Mouse (Mus musculus) forebrain, postnatal 0 days (tissue): Measurements from ENCODE around the gene Mks1. TPM values are rescaled to one million over a fixed set of nuclear protein-coding genes. Genes with fewer than 3 reads are reported as not detected.

Source experiments
- ATAC-seq: fragments of 200-750 bp; cut with Nextera tagmentation; 2 replicates; pipeline ENCODE4 v1.8.0; 2017; ENCODE audit warnings: mild to moderate bottlenecking, moderate library complexity
- DNase-seq: peaks from one replicate; pipeline ENCODE4 v3.0.0-alpha.2; 2015
- H3K27ac ChIP-seq: fragments of 300-500 bp; sonication (generic); 2 replicates; pipeline ENCODE4 v1.5.1; 2014; ENCODE audit warnings: low read depth, mild to moderate bottlenecking, antibody characterized with exemption, low read length, moderate library complexity, mixed read lengths
- H3K27me3 ChIP-seq: fragments of 300-500 bp; sonication (generic); 2 replicates; pipeline ENCODE4 v1.6.1; 2014; ENCODE audit warnings: mild to moderate bottlenecking, low read length, mixed read lengths; ENCODE audit not compliant: insufficient read depth
- H3K36me3 ChIP-seq: fragments of 300-500 bp; sonication (generic); 2 replicates; pipeline ENCODE4 v1.6.1; 2014; ENCODE audit warnings: mild to moderate bottlenecking, moderate library complexity; ENCODE audit not compliant: insufficient read depth
- H3K4me1 ChIP-seq: fragments of 300-500 bp; sonication (generic); 2 replicates; pipeline ENCODE4 v1.6.1; 2014; ENCODE audit warnings: antibody characterized with exemption; ENCODE audit not compliant: insufficient read depth
- H3K4me2 ChIP-seq: fragments of 300-500 bp; sonication (generic); 2 replicates; pipeline ENCODE4 v1.6.1; 2014; ENCODE audit warnings: low read depth, mild to moderate bottlenecking, moderate library complexity
- H3K4me3 ChIP-seq: fragments of 300-500 bp; sonication (generic); 2 replicates; pipeline ENCODE4 v1.5.1; 2014; ENCODE audit warnings: low read depth, low read length, mixed read lengths
- H3K9ac ChIP-seq: fragments of 300-500 bp; sonication (generic); 2 replicates; pipeline ENCODE4 v1.6.1; 2014; ENCODE audit warnings: mild to moderate bottlenecking
- H3K9me3 ChIP-seq: fragments of 300-500 bp; sonication (generic); 2 replicates; pipeline ENCODE4 v1.6.1; 2016; ENCODE audit warnings: low read length
- CTCF ChIP-seq: sonication (generic); IDR thresholded peaks from 2 replicates; pipeline ENCODE4 v1.5.1; 2016; ENCODE audit warnings: antibody characterized with exemption, control low read depth, low read depth
- WGBS: fragments of 180-500 bp; shearing (Covaris S2); extraction: QIAGEN DNeasy Blood & Tissue Kit; methylation state at CpG from one replicate; pipeline ENCODE4 v1.1.7; 2014; 5-methylcytosine and 5-hydroxymethylcytosine counted together
- polyA plus RNA-seq: library from polyadenylated mRNA; unstranded; fragments of >200 nt; fragmentation: Nextera tagmentation; extraction: Ambion mirVana; gene quantifications from 2 replicates; pipeline ENCODE4 v1.2.1, GENCODE M21; 2015
- total RNA-seq: library from RNA; depleted of rRNA; stranded (reverse); fragments of >200 nt; gene quantifications from 2 replicates; pipeline ENCODE4 v1.2.3, GENCODE M21; 2014

Mks1 gene
- total and polyA plus RNA-seq, 2 experiments from 2014 or later, result 8.8 to 11.1 TPM

DNA sequence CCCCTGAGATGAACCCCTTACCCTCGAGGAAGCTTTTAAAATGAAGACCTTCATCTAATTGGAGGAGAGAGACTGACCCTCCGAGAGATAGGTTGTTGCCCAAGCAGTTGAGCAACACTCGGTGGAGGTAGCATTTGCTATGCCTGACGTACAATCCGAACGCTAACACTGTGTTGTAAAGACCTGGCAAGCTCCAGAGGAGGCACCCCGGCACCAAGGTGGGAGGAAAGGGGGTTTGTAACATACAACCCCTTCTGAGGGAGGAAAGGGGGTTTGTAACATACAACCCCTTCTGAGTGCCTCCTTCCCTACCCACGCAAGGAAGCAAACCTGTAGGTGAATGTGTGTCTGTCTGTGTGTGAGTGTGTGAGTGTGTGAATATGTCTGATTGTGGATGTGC lies 18.8 kb downstream of the Mks1 start:
- Histone ChIP-seq H3K9ac (no peak overlapping the region), H3K9me3 (no peaks in the 10 kb centered on the region), H3K36me3 (no peaks in the 10 kb centered on the region), H3K27ac (no peak overlapping the region), H3K27me3 (no peaks in the 10 kb centered on the region), H3K4me1 (no peaks in the 10 kb centered on the region), H3K4me3 (no peak overlapping the region), H3K4me2 (no peak overlapping the region)
- TF ChIP-seq CTCF, result no peak
- ATAC-seq, result peak; percentile 40; the same call in 1 of the 2 replicates
- peak; percentile 18 for DNase-seq
- 28% methylated on average over 8 of the region's 8 CpGs for WGBS

DNA sequence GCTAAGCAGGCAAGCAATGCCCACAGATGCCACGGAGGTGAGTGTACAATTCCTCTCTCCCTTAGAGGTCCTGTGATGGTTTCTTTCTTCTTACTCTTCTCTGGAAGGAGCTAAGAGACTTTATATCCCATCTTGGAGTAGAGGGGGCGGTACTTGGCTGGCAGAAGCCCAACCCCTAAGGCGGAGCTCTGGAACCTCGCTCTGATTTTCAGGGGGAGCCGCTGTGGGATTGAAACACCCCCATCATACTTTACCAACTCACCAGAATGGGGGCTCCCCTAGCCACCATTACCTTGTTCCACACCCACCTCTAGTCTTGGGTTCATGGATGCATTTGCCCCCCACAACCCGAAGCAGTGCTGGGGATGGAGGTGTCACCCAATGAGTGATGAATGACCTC lies 22.4 kb downstream of the Mks1 start, which contains the start of gene Epx:
Epx (minus strand) TSS at position 101 of the 400 bp plus-strand sequence.
- Histone ChIP-seq H3K27me3 (no peaks in the 10 kb centered on the region), H3K27ac (no peak within 1 kb of the TSS), H3K4me3 (no peak within 1 kb of the TSS), H3K9me3 (no peaks in the 10 kb centered on the region), H3K36me3 (no peaks in the 10 kb centered on the region), H3K4me2 (no peak within 1 kb of the TSS), H3K9ac (no peak within 1 kb of the TSS), H3K4me1 (no peaks in the 10 kb centered on the region)
- no peak for TF ChIP-seq CTCF
- 78% methylated on average over 6 of the region's 6 CpGs for whole genome bisulfite sequencing
- no peak for ATAC-seq
- DNase-seq, result no peak

DNA sequence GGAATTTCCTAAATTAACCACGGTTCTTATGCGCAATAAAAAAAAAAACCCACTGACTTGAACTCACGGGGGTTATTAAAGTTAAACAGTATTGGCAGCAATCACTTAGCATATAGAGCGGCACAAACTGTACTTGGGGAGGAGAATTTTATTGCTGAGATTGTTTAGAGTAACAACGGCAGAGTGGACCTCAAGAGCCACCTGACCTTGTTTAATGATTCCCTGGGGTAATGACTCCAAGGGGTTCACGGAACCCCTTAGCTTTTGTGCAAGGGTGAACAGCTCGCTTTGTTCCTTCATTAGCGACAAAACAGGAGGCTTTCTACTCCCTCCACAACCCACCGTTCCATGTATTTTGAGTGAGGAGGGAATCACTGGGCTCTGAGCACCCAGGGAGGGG lies 26.8 kb downstream of the Mks1 start:
- no peak for DNase-seq
- Histone ChIP-seq H3K9ac (no peak overlapping the region), H3K4me2 (no peak overlapping the region), H3K4me3 (no peak overlapping the region), H3K27ac (no peak overlapping the region), H3K27me3 (no peaks in the 10 kb centered on the region), H3K36me3 (no peaks in the 10 kb centered on the region), H3K9me3 (no peaks in the 10 kb centered on the region), H3K4me1 (no peaks in the 10 kb centered on the region)
- ATAC-seq, result no peak
- WGBS, result 58% methylated on average over 9 of the region's 9 CpGs
- no peak for TF ChIP-seq CTCF

GRCm38 (mm10) chr11:87881714-87882113 lies 28.7 kb downstream of the Mks1 start:
- Histone ChIP-seq H3K4me3 (no peak overlapping the region), H3K27me3 (no peaks in the 10 kb centered on the region), H3K27ac (no peak overlapping the region), H3K4me1 (no peaks in the 10 kb centered on the region), H3K4me2 (no peak overlapping the region), H3K9me3 (no peaks in the 10 kb centered on the region), H3K9ac (no peak overlapping the region), H3K36me3 (no peaks in the 10 kb centered on the region)
- no peak for TF ChIP-seq CTCF
- ATAC-seq (no peak), DNase-seq (no peak)
- 84% methylated on average over 4 of the region's 4 CpGs for WGBS

DNA sequence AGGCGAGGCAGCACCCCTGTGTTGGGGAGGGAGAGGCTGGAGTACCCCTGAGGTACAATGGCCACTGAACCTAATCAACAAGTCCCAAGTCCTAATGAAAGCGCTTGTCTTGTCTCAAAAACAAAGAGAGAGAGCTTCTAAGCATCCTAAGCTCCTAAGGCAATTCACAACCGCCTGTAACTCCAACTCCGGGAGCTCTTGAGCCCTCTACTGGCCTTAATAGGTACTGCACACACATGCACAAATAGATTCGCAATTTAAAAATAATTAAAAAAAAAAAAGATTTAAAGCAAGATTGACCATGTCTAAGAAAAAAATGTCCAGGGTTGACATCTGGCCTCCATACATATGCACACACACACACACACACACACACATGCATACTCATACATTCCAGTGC lies 30.5 kb downstream of the Mks1 start:
- H3K27me3 ChIP-seq, result no peaks in the 10 kb centered on the region
- H3K9ac ChIP-seq, result no peak overlapping the region
- H3K4me2 ChIP-seq, result no peak overlapping the region
- DNase-seq, result peak; percentile 40
- ATAC-seq, result no peak
- H3K27ac ChIP-seq, result no peak overlapping the region
- no peak overlapping the region for H3K4me3 ChIP-seq
- no peaks in the 10 kb centered on the region for H3K9me3 ChIP-seq
- H3K36me3 ChIP-seq, result no peaks in the 10 kb centered on the region
- 39% methylated on average over 5 of the region's 5 CpGs for WGBS
- TF ChIP-seq CTCF, result peak; percentile 64
- no peaks in the 10 kb centered on the region for H3K4me1 ChIP-seq

DNA sequence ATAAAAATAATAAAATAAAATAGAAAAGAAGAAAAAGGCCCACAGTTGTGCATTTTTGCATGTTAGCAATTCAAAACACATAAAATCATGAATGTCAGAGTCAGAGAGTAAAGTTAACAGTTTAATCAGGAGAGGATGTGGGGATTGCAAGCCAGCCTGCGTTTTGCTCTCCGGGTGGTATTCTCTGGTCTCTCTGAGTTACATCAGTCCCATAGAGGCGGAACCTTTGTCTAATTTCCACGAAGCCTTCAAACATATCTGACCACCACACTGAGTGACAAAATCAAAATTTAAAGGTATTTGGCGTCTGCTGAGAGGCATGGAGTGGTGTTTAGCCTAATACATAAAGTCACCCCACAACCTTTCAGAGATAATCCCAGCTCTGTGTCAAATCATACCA lies 31.8 kb downstream of the Mks1 start:
- WGBS, result 85% methylated on average over 5 of the region's 5 CpGs
- DNase-seq (no peak), ATAC-seq (no peak)
- no peak overlapping the region for H3K27ac ChIP-seq
- no peak overlapping the region for H3K4me3 ChIP-seq
- H3K9me3 ChIP-seq, result no peaks in the 10 kb centered on the region
- H3K27me3 ChIP-seq, result no peaks in the 10 kb centered on the region
- no peaks in the 10 kb centered on the region for H3K36me3 ChIP-seq
- TF ChIP-seq CTCF, result no peak
- H3K4me1 ChIP-seq, result no peaks in the 10 kb centered on the region
- no peak overlapping the region for H3K9ac ChIP-seq
- H3K4me2 ChIP-seq, result no peak overlapping the region

DNA sequence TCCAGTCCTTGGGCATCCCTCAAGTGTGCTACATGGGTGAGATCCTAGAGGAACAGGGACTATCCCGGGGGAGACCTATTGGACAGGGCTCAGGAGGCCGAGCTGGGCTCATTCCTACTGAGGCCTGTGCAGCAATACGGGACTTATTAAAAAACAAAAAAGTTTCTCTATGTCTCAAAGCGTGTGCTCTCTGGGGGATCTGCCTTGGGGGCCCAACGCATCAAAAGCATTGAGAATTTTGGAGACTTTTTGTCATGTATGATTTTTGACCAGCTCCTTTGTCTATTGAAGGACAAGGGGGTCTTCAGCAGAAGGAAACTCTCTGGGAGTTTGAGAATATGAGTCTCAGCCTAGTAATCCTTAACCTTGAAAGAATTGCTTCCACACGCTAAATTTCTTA lies 39.2 kb downstream of the Mks1 start, which contains the start of gene Olfr462:
Olfr462 (minus strand) TSS at position 101 of the 400 bp plus-strand sequence.
- 91% methylated on average over 6 of the region's 6 CpGs for WGBS
- no peak within 1 kb of the TSS for H3K9ac ChIP-seq

GRCm38 (mm10) chr11:87897287-87897686 lies 44.3 kb downstream of the Mks1 start, which contains the start of gene Olfr463:
Gene Olfr463, minus strand, starts transcription at chr11:87897387.
- no peak for ATAC-seq
- TF ChIP-seq CTCF, result no peak

More for the DNA sequence above, 39.2 kb downstream of the Mks1 start, which contains the start of gene Olfr462:
- no peak for TF ChIP-seq CTCF
- Histone ChIP-seq H3K9me3 (no peaks in the 10 kb centered on the region), H3K4me2 (no peak within 1 kb of the TSS), H3K27ac (no peak within 1 kb of the TSS), H3K27me3 (no peaks in the 10 kb centered on the region), H3K4me3 (no peak within 1 kb of the TSS), H3K4me1 (no peaks in the 10 kb centered on the region), H3K36me3 (no peaks in the 10 kb centered on the region)
- DNase-seq (no peak), ATAC-seq (no peak)

More at GRCm38 (mm10) chr11:87897287-87897686, 44.3 kb downstream of the Mks1 start, which contains the start of gene Olfr463:
- Histone ChIP-seq H3K27me3 (no peaks in the 10 kb centered on the region), H3K4me2 (no peak within 1 kb of the TSS), H3K9me3 (no peaks in the 10 kb centered on the region), H3K4me3 (no peak within 1 kb of the TSS), H3K9ac (no peak within 1 kb of the TSS), H3K4me1 (no peaks in the 10 kb centered on the region), H3K36me3 (no peaks in the 10 kb centered on the region), H3K27ac (no peak within 1 kb of the TSS)
- DNase-seq, result no peak
